Comparison of ENCODE assay signal across 14 mouse cellular contexts in genomic region chr8:46447334-46447733, GRCm38 (mm10). TPM values are rescaled to one million over a fixed set of nuclear protein-coding genes. Genes with fewer than 3 reads are reported as not detected.
DNase-seq lines count a peak whose midpoint lies in the region; ATAC-seq and TF ChIP-seq lines count a peak whose summit lies in the region.
"Had no signal": no experiment of that assay in that cellular context is flagged by ENCODE, and none has a peak within 500 bp of the region (broad histone marks: within the 10 kb centered on the region; RNA-seq: fewer than 3 reads in every experiment).

No protein-coding gene starts in this region.

- 60% methylated on average over 6 of the region's 6 CpGs for WGBS in kidney, postnatal 0 days
- 64% methylated on average over 6 of the region's 6 CpGs for WGBS in liver, embryonic 12.5 days (ENCODE audit: insufficient replicate concordance)
- 86% methylated on average over 6 of the region's 6 CpGs for WGBS in hindbrain, embryonic 12.5 days

- H3K4me1 ChIP-seq in kidney, postnatal 0 days (replicated peaks; ENCODE audit: insufficient read depth, low read length) = no peaks in the 10 kb centered on the region
- peaks cover 17% of the 10 kb centered on the region for H3K4me1 ChIP-seq in liver, embryonic 12.5 days
- H3K4me1 ChIP-seq in hindbrain, embryonic 12.5 days = no peaks in the 10 kb centered on the region
- H3K4me1 ChIP-seq: forebrain, embryonic 15.5 days had no signal

- peak; percentile 77 for DNase-seq in kidney, adult 18-20 months
- DNase-seq in kidney, postnatal 0 days (ENCODE audit: low spot score) = no peak
- DNase-seq in gastrocnemius, postnatal 10 days = no peak
- DNase-seq in adrenal gland, postnatal 4 days (ENCODE audit: low spot score in 2 of 2) = no peak
- DNase-seq: adrenal gland, postnatal 14 days; cerebellum, adult 8-10 months; lung, adult 18-20 months; thymus, adult 18-20 months had no signal

- H3K27me3 ChIP-seq in kidney, postnatal 0 days (ENCODE audit: insufficient read depth, low read length) = no peaks in the 10 kb centered on the region
- no peaks in the 10 kb centered on the region for H3K27me3 ChIP-seq in liver, embryonic 12.5 days (replicated peaks)
- peaks cover 2% of the 10 kb centered on the region; the same call in 1 of the 2 replicates for H3K27me3 ChIP-seq in hindbrain, embryonic 12.5 days
- H3K27me3 ChIP-seq: forebrain, embryonic 15.5 days; midbrain, embryonic 15.5 days had no signal

- no peak overlapping the region for H3K9ac ChIP-seq in kidney, postnatal 0 days (ENCODE audit: low read depth, low read length)
- H3K9ac ChIP-seq in liver, embryonic 12.5 days = no peak overlapping the region
- H3K9ac ChIP-seq in hindbrain, embryonic 12.5 days = no peak overlapping the region
- H3K9ac ChIP-seq: forebrain, embryonic 15.5 days; midbrain, embryonic 15.5 days had no signal

- H3K9me3 ChIP-seq in kidney, postnatal 0 days (replicated peaks; ENCODE audit: low read length) = no peaks in the 10 kb centered on the region
- H3K9me3 ChIP-seq in liver, embryonic 12.5 days (replicated peaks) = no peaks in the 10 kb centered on the region
- no peaks in the 10 kb centered on the region for H3K9me3 ChIP-seq in hindbrain, embryonic 12.5 days (replicated peaks)
- H3K9me3 ChIP-seq: forebrain, embryonic 15.5 days; midbrain, embryonic 15.5 days had no signal

- peak overlapping the region; percentile 69 for H3K27ac ChIP-seq in kidney, postnatal 0 days
- peak overlapping the region; percentile 73; the same call in 1 of the 2 replicates for H3K27ac ChIP-seq in liver, embryonic 12.5 days
- H3K27ac ChIP-seq in hindbrain, embryonic 12.5 days = no peak overlapping the region
- H3K27ac ChIP-seq: forebrain, embryonic 15.5 days; macrophage; midbrain, embryonic 15.5 days had no signal

- H3K36me3 ChIP-seq in kidney, postnatal 0 days (ENCODE audit: insufficient read depth, low read length) = no peaks in the 10 kb centered on the region
- no peaks in the 10 kb centered on the region for H3K36me3 ChIP-seq in liver, embryonic 12.5 days
- H3K36me3 ChIP-seq in hindbrain, embryonic 12.5 days = no peaks in the 10 kb centered on the region
- H3K36me3 ChIP-seq: forebrain, embryonic 15.5 days; midbrain, embryonic 15.5 days had no signal

- TF ChIP-seq CTCF in kidney, postnatal 0 days (IDR thresholded peaks at IDR 0.05; ENCODE audit: low read depth) = no peak

- peak; percentile 89 for ATAC-seq in kidney, postnatal 0 days (replicated peaks; ENCODE audit: low FRiP score, low read depth)
- ATAC-seq in liver, embryonic 12.5 days = peak; percentile 58; the same call in 1 of the 2 replicates
- ATAC-seq in hindbrain, embryonic 12.5 days (ENCODE audit: low FRiP score) = no peak
- ATAC-seq in megakaryocyte-erythroid progenitor cell, adult 5-6 weeks (replicated peaks; ENCODE audit: low FRiP score, low TSS enrichment, poor library complexity, severe bottlenecking) = no peak
- ATAC-seq: forebrain, embryonic 15.5 days; midbrain, embryonic 15.5 days had no signal

- H3K4me3 ChIP-seq in kidney, postnatal 0 days (replicated peaks; ENCODE audit: low read depth, low read length) = no peak overlapping the region
- no peak overlapping the region for H3K4me3 ChIP-seq in liver, embryonic 12.5 days
- no peak overlapping the region for H3K4me3 ChIP-seq in hindbrain, embryonic 12.5 days
- H3K4me3 ChIP-seq: forebrain, embryonic 15.5 days; midbrain, embryonic 15.5 days had no signal

- H3K4me2 ChIP-seq in kidney, postnatal 0 days (ENCODE audit: low read length) = no peak overlapping the region
- no peak overlapping the region for H3K4me2 ChIP-seq in liver, embryonic 12.5 days
- no peak overlapping the region for H3K4me2 ChIP-seq in hindbrain, embryonic 12.5 days (replicated peaks)
- H3K4me2 ChIP-seq: forebrain, embryonic 15.5 days; midbrain, embryonic 15.5 days had no signal

RNA-seq across cellular contexts. Expression of gene Acsl1, which starts 23.5 kb away (rescaled TPM):
- polyA plus RNA-seq in kidney, postnatal 0 days (2015; fragmentation: Nextera tagmentation; extraction: Ambion mirVana) = 47.0 and 49.7 TPM in 2 replicates
- polyA plus RNA-seq in liver, embryonic 12.5 days (2016; fragmentation: Nextera tagmentation; extraction: Ambion mirVana) = 42.5 and 44.1 TPM in 2 replicates
- 100 to 1,000 TPM; 230 to 244 TPM for total RNA-seq in gastrocnemius, postnatal 10 days (2021)
- 100 to 1,000 TPM; 217 to 313 TPM for total RNA-seq in adrenal gland, postnatal 4 days (2021)
- 12.4 and 14.1 TPM in 2 replicates for polyA plus RNA-seq in hindbrain, embryonic 12.5 days (2016; fragmentation: Nextera tagmentation; extraction: Ambion mirVana)
- 85.5 and 104 TPM in 2 replicates for total RNA-seq in megakaryocyte-erythroid progenitor cell, adult 5-6 weeks (2014; fragmentation: Nextera tagmentation)
- 139 and 157 TPM in 2 replicates for total RNA-seq in megakaryocyte-erythroid progenitor cell, adult 5-6 weeks (2017)

Comparison
In these comparisons a context has a peak if more than half of its experiments do, and no peak if none do; other contexts are left out.
1. ATAC-seq: peak in kidney, postnatal 0 days (single experiment) and liver, embryonic 12.5 days (single experiment); none in hindbrain, embryonic 12.5 days (single experiment) and megakaryocyte-erythroid progenitor cell, adult 5-6 weeks (single experiment).